ENCODE assay signal across 10 mouse cellular contexts in genomic region chr6:149057947-149058391, GRCm38 (mm10). TPM values are rescaled to one million over a fixed set of nuclear protein-coding genes. Genes with fewer than 3 reads are reported as not detected.
DNase-seq lines count a peak whose midpoint lies in the region; ATAC-seq and TF ChIP-seq lines count a peak whose summit lies in the region.
"Had no signal": no experiment of that assay in that cellular context is flagged by ENCODE, and none has a peak within 500 bp of the region (broad histone marks: within the 10 kb centered on the region; RNA-seq: fewer than 3 reads in every experiment).

No protein-coding gene starts in this region.

- no peaks in the 10 kb centered on the region for H3K36me3 ChIP-seq in hindbrain, postnatal 0 days (ENCODE audit: insufficient read depth, low read length)
- no peaks in the 10 kb centered on the region for H3K36me3 ChIP-seq in hindbrain, embryonic 12.5 days
- H3K36me3 ChIP-seq in intestine, postnatal 0 days (ENCODE audit: control insufficient read depth, insufficient read depth): 0 out of 2 replicates have a peak, but pooled peaks cover 6% of the 10 kb centered on the region
- H3K36me3 ChIP-seq: embryonic facial prominence, embryonic 15.5 days had no signal

- TF ChIP-seq CTCF in hindbrain, postnatal 0 days (IDR thresholded peaks at IDR 0.05; ENCODE audit: low read depth): peak; percentile 33
- TF ChIP-seq CTCF in intestine, postnatal 0 days (IDR thresholded peaks at IDR 0.05; ENCODE audit: low read depth): peak; percentile 85

- no peak overlapping the region for H3K4me2 ChIP-seq in hindbrain, postnatal 0 days (ENCODE audit: low read depth, low read length)
- H3K4me2 ChIP-seq in hindbrain, embryonic 12.5 days (replicated peaks): no peak overlapping the region
- no peak overlapping the region for H3K4me2 ChIP-seq in intestine, postnatal 0 days (replicated peaks; ENCODE audit: low read depth)
- H3K4me2 ChIP-seq: embryonic facial prominence, embryonic 15.5 days had no signal

- no peaks in the 10 kb centered on the region for H3K27me3 ChIP-seq in hindbrain, postnatal 0 days (ENCODE audit: insufficient read depth, low read length)
- no peaks in the 10 kb centered on the region for H3K27me3 ChIP-seq in hindbrain, embryonic 12.5 days
- H3K27me3 ChIP-seq in intestine, postnatal 0 days (replicated peaks; ENCODE audit: control insufficient read depth, insufficient read depth, low read length): no peaks in the 10 kb centered on the region
- H3K27me3 ChIP-seq: embryonic facial prominence, embryonic 15.5 days; megakaryocyte, embryonic 14.5 days had no signal

- H3K4me1 ChIP-seq in hindbrain, postnatal 0 days (ENCODE audit: insufficient read depth, low read length): no peaks in the 10 kb centered on the region
- no peaks in the 10 kb centered on the region for H3K4me1 ChIP-seq in hindbrain, embryonic 12.5 days
- no peaks in the 10 kb centered on the region for H3K4me1 ChIP-seq in intestine, postnatal 0 days (replicated peaks; ENCODE audit: control insufficient read depth, insufficient read depth, low read length)
- H3K4me1 ChIP-seq: embryonic facial prominence, embryonic 15.5 days had no signal

- WGBS in hindbrain, postnatal 0 days: 42% methylated on average over 3 of the region's 3 CpGs
- 53% methylated on average over 3 of the region's 3 CpGs for WGBS in hindbrain, embryonic 12.5 days
- WGBS in intestine, postnatal 0 days: 22% methylated on average over 3 of the region's 3 CpGs

- no peak for ATAC-seq in hindbrain, postnatal 0 days
- ATAC-seq in hindbrain, embryonic 12.5 days (ENCODE audit: low FRiP score): no peak
- ATAC-seq in intestine, postnatal 0 days: peak; percentile 76

- H3K27ac ChIP-seq in hindbrain, postnatal 0 days: no peak overlapping the region
- H3K27ac ChIP-seq in hindbrain, embryonic 12.5 days: no peak overlapping the region
- peak overlapping the region; percentile 47; the same call in 1 of the 2 replicates for H3K27ac ChIP-seq in intestine, postnatal 0 days (ENCODE audit: low read depth, low read length)
- H3K27ac ChIP-seq: embryonic facial prominence, embryonic 15.5 days had no signal

- intact Hi-C loops in left cerebral cortex, postnatal 4 days (cut with DNase I): no loop called here

- H3K9me3 ChIP-seq in hindbrain, postnatal 0 days (ENCODE audit: low read length): no peaks in the 10 kb centered on the region
- no peaks in the 10 kb centered on the region for H3K9me3 ChIP-seq in hindbrain, embryonic 12.5 days (replicated peaks)
- H3K9me3 ChIP-seq in intestine, postnatal 0 days (ENCODE audit: control insufficient read depth): no peaks in the 10 kb centered on the region
- H3K9me3 ChIP-seq: embryonic facial prominence, embryonic 15.5 days; megakaryocyte, embryonic 14.5 days had no signal

- peak; percentile 10 for DNase-seq in hindbrain, postnatal 0 days (ENCODE audit: low spot score)
- DNase-seq in ES-CJ7 (ENCODE audit: low read depth, low spot score): peak; percentile 45
- DNase-seq in cerebellum, adult 11 months: peak; percentile 41
- peak; percentile 16 for DNase-seq in retina, embryonic 14.5 days (ENCODE audit: low spot score)
- no peak for DNase-seq in frontal cortex, postnatal 10 days (ENCODE audit: low spot score in 2 of 2)
- DNase-seq in left cerebral cortex, postnatal 4 days: no peak

- H3K4me3 ChIP-seq in hindbrain, postnatal 0 days (ENCODE audit: low read length): no peak overlapping the region
- no peak overlapping the region for H3K4me3 ChIP-seq in hindbrain, embryonic 12.5 days
- H3K4me3 ChIP-seq in intestine, postnatal 0 days (ENCODE audit: low read depth, low read length): no peak overlapping the region
- H3K4me3 ChIP-seq: embryonic facial prominence, embryonic 15.5 days; megakaryocyte, embryonic 14.5 days had no signal

- H3K9ac ChIP-seq in hindbrain, postnatal 0 days (replicated peaks; ENCODE audit: low read length): no peak overlapping the region
- no peak overlapping the region for H3K9ac ChIP-seq in hindbrain, embryonic 12.5 days
- no peak overlapping the region for H3K9ac ChIP-seq in intestine, postnatal 0 days (ENCODE audit: low read depth, low read length)
- H3K9ac ChIP-seq: embryonic facial prominence, embryonic 15.5 days had no signal

RNA-seq across cellular contexts. Expression of gene Dennd5b, which starts 43.5 kb away (rescaled TPM):
- total RNA-seq in hindbrain, postnatal 0 days (2014; rRNA removed): 42.4 and 61.0 TPM in 2 replicates
- 11.9 TPM in 2 replicates for polyA plus RNA-seq in hindbrain, postnatal 0 days (2015; fragmentation: Nextera tagmentation; extraction: Ambion mirVana)
- 19.1 and 20.2 TPM in 2 replicates for polyA plus RNA-seq in hindbrain, embryonic 12.5 days (2016; fragmentation: Nextera tagmentation; extraction: Ambion mirVana)
- polyA plus RNA-seq in intestine, postnatal 0 days (2015; fragmentation: Nextera tagmentation; extraction: Ambion mirVana): 9.6 and 12.7 TPM in 2 replicates
- 10 to 100 TPM; 43.8 to 46.8 TPM for total RNA-seq in left cerebral cortex, postnatal 4 days (2021)

Comparison
In these comparisons a context has a peak if more than half of its experiments do, and no peak if none do; other contexts are left out.
1. DNase-seq: peak in hindbrain, postnatal 0 days (single experiment), ES-CJ7 (single experiment), cerebellum, adult 11 months (single experiment) and retina, embryonic 14.5 days (single experiment); none in frontal cortex, postnatal 10 days (0 of 2) and left cerebral cortex, postnatal 4 days (single experiment).